Comparison of ENCODE assay signal across 26 mouse cellular contexts in genomic region chr9:63850316-63850693, GRCm38 (mm10).
DNase-seq lines count a peak whose midpoint lies in the region; ATAC-seq and TF ChIP-seq lines count a peak whose summit lies in the region.
"Had no signal": no experiment of that assay in that cellular context is flagged by ENCODE, and none has a peak within 500 bp of the region (broad histone marks: within the 10 kb centered on the region; RNA-seq: fewer than 3 reads in every experiment).

No protein-coding gene starts in this region.

- DNase-seq in liver, postnatal 0 days: no peak
- DNase-seq in stomach, postnatal 0 days (ENCODE audit: low spot score): no peak
- DNase-seq in cerebellum, postnatal 10 days: no peak
- no peak for DNase-seq in hindbrain, postnatal 0 days (ENCODE audit: low spot score)
- DNase-seq: adrenal gland, postnatal 25 days; cerebellum, adult 18-20 months; forebrain, postnatal 0 days; gastrocnemius, postnatal 14 days; heart, adult 11 months; kidney, adult 9 months; kidney, postnatal 14 days; left cerebral cortex, postnatal 4 days; right cerebral cortex, adult 18-20 months had no signal

- no peaks in the 10 kb centered on the region; the same call in 1 of the 2 replicates for H3K9me3 ChIP-seq in liver, postnatal 0 days (ENCODE audit: low read length)
- 0 out of 2 replicates have a peak, but pooled peaks cover 4% of the 10 kb centered on the region for H3K9me3 ChIP-seq in liver, embryonic 12.5 days (replicated peaks)
- H3K9me3 ChIP-seq in stomach, embryonic 16.5 days (replicated peaks; ENCODE audit: control insufficient read depth, low read length): no peaks in the 10 kb centered on the region
- no peaks in the 10 kb centered on the region for H3K9me3 ChIP-seq in stomach, postnatal 0 days (ENCODE audit: control insufficient read depth, low read length)
- no peaks in the 10 kb centered on the region for H3K9me3 ChIP-seq in hindbrain, postnatal 0 days (ENCODE audit: low read length)
- H3K9me3 ChIP-seq: embryonic facial prominence, embryonic 15.5 days; forebrain, embryonic 12.5 days; heart, embryonic 10.5 days; heart, embryonic 15.5 days; hindbrain, embryonic 12.5 days; midbrain, embryonic 13.5 days had no signal

- H3K4me2 ChIP-seq in liver, postnatal 0 days (ENCODE audit: low read depth, low read length): no peak overlapping the region
- H3K4me2 ChIP-seq in liver, embryonic 12.5 days: no peak overlapping the region
- no peak overlapping the region for H3K4me2 ChIP-seq in stomach, embryonic 16.5 days (ENCODE audit: low read depth, low read length)
- no peak overlapping the region for H3K4me2 ChIP-seq in stomach, postnatal 0 days (replicated peaks; ENCODE audit: low read depth)
- H3K4me2 ChIP-seq in hindbrain, postnatal 0 days (ENCODE audit: low read depth, low read length): no peak overlapping the region
- H3K4me2 ChIP-seq: embryonic facial prominence, embryonic 15.5 days; forebrain, embryonic 12.5 days; heart, embryonic 15.5 days; hindbrain, embryonic 12.5 days; midbrain, embryonic 13.5 days had no signal

- H3K4me3 ChIP-seq in liver, postnatal 0 days (ENCODE audit: low read depth, low read length): no peak overlapping the region
- no peak overlapping the region for H3K4me3 ChIP-seq in liver, embryonic 12.5 days
- no peak overlapping the region for H3K4me3 ChIP-seq in stomach, embryonic 16.5 days (replicated peaks; ENCODE audit: low read length)
- no peak overlapping the region for H3K4me3 ChIP-seq in stomach, postnatal 0 days (ENCODE audit: low read depth, low read length)
- no peak overlapping the region for H3K4me3 ChIP-seq in hindbrain, postnatal 0 days (ENCODE audit: low read length)
- H3K4me3 ChIP-seq: embryonic facial prominence, embryonic 10.5 days; embryonic facial prominence, embryonic 15.5 days; forebrain, embryonic 12.5 days; heart, embryonic 10.5 days; heart, embryonic 15.5 days; hindbrain, embryonic 12.5 days; midbrain, embryonic 13.5 days had no signal

- ATAC-seq in liver, postnatal 0 days: peak; percentile 87
- ATAC-seq in liver, embryonic 12.5 days: no peak
- ATAC-seq in stomach, embryonic 16.5 days (ENCODE audit: insufficient read depth, low FRiP score): peak; percentile 21; the same call in 1 of the 2 replicates
- ATAC-seq in stomach, postnatal 0 days (ENCODE audit: low FRiP score, low TSS enrichment): no peak; the same call in 1 of the 2 replicates
- ATAC-seq in megakaryocyte, adult 5-6 weeks (ENCODE audit: poor library complexity, severe bottlenecking): peak; percentile 94
- ATAC-seq in hindbrain, postnatal 0 days: no peak
- ATAC-seq: CD4-positive, CD25-positive, alpha-beta regulatory T cell, adult 4 months; forebrain, postnatal 0 days; intestine, embryonic 16.5 days; midbrain, embryonic 13.5 days had no signal

- 39% methylated on average over 2 of the region's 2 CpGs for WGBS in liver, postnatal 0 days (ENCODE audit: insufficient replicate concordance)
- 24% methylated on average over 2 of the region's 2 CpGs for WGBS in liver, embryonic 12.5 days (ENCODE audit: insufficient replicate concordance)
- 84% methylated on average over 2 of the region's 2 CpGs for WGBS in stomach, embryonic 16.5 days
- 67% methylated on average over 2 of the region's 2 CpGs for WGBS in stomach, postnatal 0 days
- 58% methylated on average over 2 of the region's 2 CpGs for WGBS in hindbrain, postnatal 0 days

- TF ChIP-seq CTCF in liver, postnatal 0 days (IDR thresholded peaks at IDR 0.05; ENCODE audit: low read depth): no peak
- TF ChIP-seq CTCF in stomach, postnatal 0 days (IDR thresholded peaks at IDR 0.05; ENCODE audit: low read depth): no peak
- TF ChIP-seq CTCF in hindbrain, postnatal 0 days (IDR thresholded peaks at IDR 0.05; ENCODE audit: low read depth): no peak

- no peak overlapping the region for H3K27ac ChIP-seq in liver, postnatal 0 days (ENCODE audit: low read depth)
- H3K27ac ChIP-seq in liver, embryonic 12.5 days: no peak overlapping the region
- no peak overlapping the region for H3K27ac ChIP-seq in stomach, embryonic 16.5 days (ENCODE audit: low read length)
- H3K27ac ChIP-seq in stomach, postnatal 0 days (replicated peaks): no peak overlapping the region
- no peak overlapping the region for H3K27ac ChIP-seq in hindbrain, postnatal 0 days
- H3K27ac ChIP-seq: embryonic facial prominence, embryonic 10.5 days; embryonic facial prominence, embryonic 15.5 days; forebrain, embryonic 12.5 days; heart, embryonic 10.5 days; heart, embryonic 15.5 days; hindbrain, embryonic 12.5 days; liver, embryonic 14.5 days; midbrain, embryonic 13.5 days had no signal

- H3K9ac ChIP-seq in liver, postnatal 0 days (replicated peaks): no peak overlapping the region
- no peak overlapping the region for H3K9ac ChIP-seq in liver, embryonic 12.5 days
- no peak overlapping the region for H3K9ac ChIP-seq in stomach, embryonic 16.5 days (ENCODE audit: low read length)
- no peak overlapping the region for H3K9ac ChIP-seq in stomach, postnatal 0 days (ENCODE audit: low read length)
- no peak overlapping the region for H3K9ac ChIP-seq in hindbrain, postnatal 0 days (replicated peaks; ENCODE audit: low read length)
- H3K9ac ChIP-seq: embryonic facial prominence, embryonic 15.5 days; forebrain, embryonic 12.5 days; forebrain, postnatal 0 days; heart, embryonic 15.5 days; hindbrain, embryonic 12.5 days; liver, embryonic 14.5 days; midbrain, embryonic 13.5 days had no signal

- H3K4me1 ChIP-seq in liver, postnatal 0 days (ENCODE audit: insufficient read depth): no peaks in the 10 kb centered on the region
- no peaks in the 10 kb centered on the region for H3K4me1 ChIP-seq in liver, embryonic 12.5 days
- H3K4me1 ChIP-seq in stomach, embryonic 16.5 days (ENCODE audit: control insufficient read depth, insufficient read depth, low read length): no peaks in the 10 kb centered on the region
- H3K4me1 ChIP-seq in stomach, postnatal 0 days (replicated peaks; ENCODE audit: control insufficient read depth, insufficient read depth): no peaks in the 10 kb centered on the region
- no peaks in the 10 kb centered on the region for H3K4me1 ChIP-seq in hindbrain, postnatal 0 days (ENCODE audit: insufficient read depth, low read length)
- H3K4me1 ChIP-seq: embryonic facial prominence, embryonic 10.5 days; hindbrain, embryonic 12.5 days; midbrain, embryonic 13.5 days had no signal

- TF ChIP-seq EP300 in liver, postnatal 0 days (IDR thresholded peaks at IDR 0.05; ENCODE audit: low read depth): peak; percentile 35; the same call in 1 of the 2 replicates
- no peak for TF ChIP-seq EP300 in stomach, postnatal 0 days (optimal IDR thresholded peaks at IDR 0.05)

- H3K27me3 ChIP-seq in liver, postnatal 0 days (ENCODE audit: insufficient read depth, low read length): no peaks in the 10 kb centered on the region
- H3K27me3 ChIP-seq in liver, embryonic 12.5 days (replicated peaks): 0 out of 2 replicates have a peak, but pooled peaks cover 6% of the 10 kb centered on the region
- H3K27me3 ChIP-seq in stomach, embryonic 16.5 days (ENCODE audit: control insufficient read depth, insufficient read depth, low read length): no peaks in the 10 kb centered on the region; the same call in 1 of the 2 replicates
- no peaks in the 10 kb centered on the region for H3K27me3 ChIP-seq in stomach, postnatal 0 days (ENCODE audit: control insufficient read depth, insufficient read depth, low read length)
- H3K27me3 ChIP-seq in hindbrain, postnatal 0 days (ENCODE audit: insufficient read depth, low read length): no peaks in the 10 kb centered on the region
- H3K27me3 ChIP-seq: heart, embryonic 15.5 days; midbrain, embryonic 13.5 days had no signal

- H3K36me3 ChIP-seq in liver, postnatal 0 days (replicated peaks; ENCODE audit: insufficient read depth, low read length): no peaks in the 10 kb centered on the region
- H3K36me3 ChIP-seq in liver, embryonic 12.5 days: no peaks in the 10 kb centered on the region
- no peaks in the 10 kb centered on the region for H3K36me3 ChIP-seq in stomach, embryonic 16.5 days (ENCODE audit: control insufficient read depth, insufficient read depth, low read length)
- no peaks in the 10 kb centered on the region for H3K36me3 ChIP-seq in stomach, postnatal 0 days (ENCODE audit: control insufficient read depth, insufficient read depth, low read length)
- H3K36me3 ChIP-seq in hindbrain, postnatal 0 days (ENCODE audit: insufficient read depth, low read length): no peaks in the 10 kb centered on the region
- H3K36me3 ChIP-seq: embryonic facial prominence, embryonic 10.5 days; embryonic facial prominence, embryonic 15.5 days; forebrain, embryonic 12.5 days; heart, embryonic 10.5 days; heart, embryonic 15.5 days; hindbrain, embryonic 12.5 days; midbrain, embryonic 13.5 days had no signal

Comparison
In these comparisons a context has a peak if more than half of its experiments do, and no peak if none do; other contexts are left out.
1. ATAC-seq: peak in liver, postnatal 0 days (single experiment), stomach, embryonic 16.5 days (single experiment) and megakaryocyte, adult 5-6 weeks (single experiment); none in liver, embryonic 12.5 days (single experiment), stomach, postnatal 0 days (single experiment) and hindbrain, postnatal 0 days (single experiment).